Mouse (Mus musculus) ES-E14 (cell line): ENCODE results near the gene Ptgr2. TPM values are rescaled to one million over a fixed set of nuclear protein-coding genes. Genes with fewer than 3 reads are reported as not detected.

Experiments
- DNase-seq: peaks from one replicate; pipeline ENCODE4 v3.0.0-alpha.2; 2013; ENCODE audit warnings: low read depth, low spot score
- H3K27ac ChIP-seq: 2 replicates; pipeline ENCODE4 v1.5.1; 2012; ENCODE audit warnings: low read depth, mild to moderate bottlenecking, low read length, moderate library complexity, mixed read lengths; ENCODE audit not compliant: poor library complexity, insufficient read depth, severe bottlenecking
- H3K36me3 ChIP-seq: 2 replicates; pipeline ENCODE4 v1.6.1; 2012; ENCODE audit warnings: mild to moderate bottlenecking, low read length, moderate library complexity, mixed read lengths; ENCODE audit not compliant: control insufficient read depth, poor library complexity, insufficient read depth, severe bottlenecking
- H3K4me1 ChIP-seq, 2 experiments: fragments of 150-350 bp in 1 of 2; sonication (generic) in 1 of 2; 2 replicates each; pipeline ENCODE4 v1.6.1; 2012; ENCODE audit warnings: low read length in 2 of 2, mild to moderate bottlenecking in 1 of 2, mixed read lengths in 1 of 2; ENCODE audit not compliant: control insufficient read depth in 2 of 2, insufficient read depth in 2 of 2, poor library complexity in 1 of 2
- H3K4me3 ChIP-seq, 2 experiments: fragments of 150-350 bp in 1 of 2; sonication (generic) in 1 of 2; 2 replicates each; pipeline ENCODE4 v1.5.1; 2012; ENCODE audit warnings: low read length in 2 of 2, low read depth in 1 of 2, mild to moderate bottlenecking in 1 of 2, mixed read lengths in 1 of 2; ENCODE audit not compliant: insufficient read depth in 1 of 2, poor library complexity in 1 of 2, severe bottlenecking in 1 of 2
- H3K9ac ChIP-seq: 2 replicates; pipeline ENCODE4 v1.6.1; 2012; ENCODE audit warnings: low read depth, mild to moderate bottlenecking, low read length, mixed read lengths; ENCODE audit not compliant: poor library complexity, insufficient read depth, severe bottlenecking
- H3K9me3 ChIP-seq: fragments of 150-350 bp; sonication (generic); 2 replicates; pipeline ENCODE4 v1.6.1; 2012; ENCODE audit warnings: low read depth, mild to moderate bottlenecking, low read length; ENCODE audit not compliant: control insufficient read depth, insufficient read depth
- CHD2 ChIP-seq: IDR thresholded peaks from 2 replicates; pipeline ENCODE4 v1.6.1; 2014; ENCODE audit warnings: mild to moderate bottlenecking, low read depth, low read length, inconsistent platforms
- HCFC1 ChIP-seq: IDR thresholded peaks from 2 replicates; pipeline ENCODE4 v1.6.1; 2012; ENCODE audit warnings: low read length, inconsistent platforms, borderline replicate concordance; ENCODE audit not compliant: insufficient read depth
- MAFK ChIP-seq: IDR thresholded peaks from 2 replicates; pipeline ENCODE4 v1.6.1; 2014; ENCODE audit warnings: mild to moderate bottlenecking, low read depth, low read length, inconsistent platforms; ENCODE audit not compliant: insufficient read depth
- ZC3H11A ChIP-seq: IDR thresholded peaks from 2 replicates; pipeline ENCODE4 v1.6.1; 2012; ENCODE audit warnings: low read depth, mild to moderate bottlenecking, inconsistent platforms, low read length, borderline replicate concordance
- ZNF384 ChIP-seq: IDR thresholded peaks from 2 replicates; pipeline ENCODE4 v1.6.1; 2012; ENCODE audit warnings: low read depth, low read length, inconsistent platforms
- in situ Hi-C, 2 experiments: fragments of 600-800 bp; cut with MboI; formaldehyde crosslinking; loops; one replicate each; pipeline ENCODE4 v1.15.1; 2025; ENCODE audit warnings: low sequenced_read_pairs in 2 of 2, inconsistent platforms in 1 of 2; ENCODE audit not compliant: unreplicated experiment in 2 of 2
- total RNA-seq: library from RNA; depleted of rRNA; stranded (reverse); fragments of 300-350 nt; gene quantifications from 2 replicates; pipeline ENCODE4 v1.2.3, GENCODE M21; 2012

Gene Ptgr2
- total RNA-seq, 1 experiment: 16.7 TPM

DNA sequence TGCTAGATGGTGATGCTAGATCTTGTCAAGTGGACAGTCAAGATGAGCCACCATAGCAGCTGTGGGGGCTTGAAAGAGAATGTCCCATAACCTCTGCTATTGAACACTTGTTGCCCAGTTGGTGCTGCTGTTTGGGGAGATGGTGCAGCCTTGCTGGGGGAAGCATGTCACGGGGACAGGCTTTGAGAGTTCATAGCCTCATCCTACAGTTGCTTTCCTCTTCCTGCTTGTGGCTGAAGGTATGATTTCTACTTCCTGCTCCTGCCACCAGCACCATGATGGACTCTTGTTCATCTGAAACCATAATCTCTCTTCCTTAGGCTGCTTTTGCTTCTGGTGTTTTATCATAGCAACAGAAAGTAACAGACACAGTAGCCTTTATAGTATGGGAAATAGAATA lies 19.5 kb downstream of the Ptgr2 start:
- peaks cover 3% of the 10 kb centered on the region for H3K36me3 ChIP-seq

DNA sequence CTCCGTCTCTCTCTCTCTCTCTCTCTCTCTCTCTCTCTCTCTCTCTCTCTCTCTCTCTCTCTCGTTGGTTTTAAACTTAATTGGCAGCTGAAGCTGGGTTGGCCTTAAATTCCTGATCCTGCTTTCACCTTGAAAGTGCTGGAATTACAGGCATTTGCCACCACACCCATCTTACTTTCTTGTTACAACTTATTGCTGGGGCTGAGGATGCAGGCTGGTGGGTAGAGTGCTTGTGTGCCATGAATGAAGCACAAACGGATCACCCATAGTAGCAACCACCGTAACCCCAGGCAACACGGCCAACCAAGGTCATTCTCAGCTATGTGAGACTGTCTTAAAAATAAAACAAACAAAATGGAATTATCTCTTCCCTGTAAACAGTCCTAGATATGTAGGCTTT lies 26.3 kb downstream of the Ptgr2 start:
- in situ Hi-C loops: no loop called here
- no peak overlapping the region for H3K9ac ChIP-seq
- no peak overlapping the region for H3K27ac ChIP-seq
- DNase-seq: no peak
- H3K36me3 ChIP-seq: peaks cover 3% of the 10 kb centered on the region; the same call in 1 of the 2 replicates
- H3K4me1 ChIP-seq: peaks cover 0 to 5% of the 10 kb centered on the region in 2 experiments; a peak in 1 of 4 replicates
- TF ChIP-seq HCFC1: no peak
- TF ChIP-seq CHD2: no peak
- TF ChIP-seq ZNF384: no peak
- TF ChIP-seq MAFK: no peak
- TF ChIP-seq ZC3H11A: no peak
- H3K4me3 ChIP-seq: no peak overlapping the region
- H3K9me3 ChIP-seq: no peaks in the 10 kb centered on the region

More for the DNA sequence above, 19.5 kb downstream of the Ptgr2 start:
- no peak for DNase-seq
- Histone ChIP-seq H3K4me1 (peaks cover 0 to 2% of the 10 kb centered on the region in 2 experiments; a peak in 1 of 4 replicates), H3K9ac (no peak overlapping the region), H3K27ac (no peak overlapping the region), H3K4me3 (no peak overlapping the region), H3K9me3 (no peaks in the 10 kb centered on the region)
- TF ChIP-seq ZC3H11A (no peak), ZNF384 (no peak), CHD2 (no peak), MAFK (no peak), HCFC1 (no peak)
- in situ Hi-C loops: no loop called here

- Histone ChIP-seq H3K36me3 (no peaks in the 10 kb centered on the region), H3K9me3 (no peaks in the 10 kb centered on the region), H3K4me3 (peak overlapping the region in 1 of 2 experiments; percentile 99; a peak in 2 of 4 replicates), H3K4me1 (peaks cover 2 to 4% of the 10 kb centered on the region in 2 experiments; a peak in 1 of 4 replicates), H3K27ac (no peak overlapping the region), H3K9ac (no peak overlapping the region)
- TF ChIP-seq MAFK (no peak), HCFC1 (no peak), ZNF384 (no peak), CHD2 (no peak), ZC3H11A (no peak)
- in situ Hi-C loops: no loop called here
- no peak for DNase-seq
These were observed 31.0 kb downstream of the Ptgr2 start for GRCm38 (mm10) chr12:84316006-84316405.

GRCm38 (mm10) chr12:84316721-84317621 lies 31.9 kb downstream of the Ptgr2 start, which contains the start of gene Zfp410:
Gene Zfp410, plus strand, starts transcription at chr12:84316852.
- peak; percentile 90 for DNase-seq
- Histone ChIP-seq H3K27ac (peak within 1 kb of the TSS; percentile 19; the same call in 1 of the 2 replicates), H3K9me3 (no peaks in the 10 kb centered on the region), H3K36me3 (no peaks in the 10 kb centered on the region), H3K4me1 (peaks cover 0 to 4% of the 10 kb centered on the region in 2 experiments; a peak in 1 of 4 replicates), H3K9ac (peak within 1 kb of the TSS; percentile 82), H3K4me3 (peak within 1 kb of the TSS; percentile 69 to 99)
- in situ Hi-C loops: no loop called here
- TF ChIP-seq HCFC1 (0 out of 2 replicates have a peak, but pooled peaks have one; percentile 29), CHD2 (no peak), MAFK (no peak), ZC3H11A (no peak)
